Mouse (Mus musculus) heart, postnatal 25 days (tissue): ENCODE data around the gene Ccdc74a. TPM values are rescaled to one million over a fixed set of nuclear protein-coding genes. Genes with fewer than 3 reads are reported as not detected.

Experiments
- DNase-seq: peaks from one replicate; pipeline ENCODE4 v3.0.0; 2022; ENCODE audit warnings: low spot score
- intact Hi-C: fragments of 180-260 bp; cut with DNase I; formaldehyde crosslinking; loops from one replicate; pipeline ENCODE4 v1.15.1; 2025
- total RNA-seq, 2 experiments: library from RNA; stranded (reverse); gene quantifications; 2 replicates each; pipeline ENCODE4 v1.2.3; 2021

Ccdc74a gene
- total RNA-seq, 2 experiments from 2014 or later: 0.36 TPM; not detected in 1

GRCm38 (mm10) chr16:17639951-17640350 lies 6.3 kb upstream of the Ccdc74a start:
- DNase-seq: no peak
- intact Hi-C loops: no loop called here

- intact Hi-C loops: no loop called here
- DNase-seq: no peak
These were observed 5.6 kb upstream of the Ccdc74a start for GRCm38 (mm10) chr16:17640706-17641105.

- intact Hi-C loops: no loop called here
- no peak for DNase-seq
These were observed 5.0 kb upstream of the Ccdc74a start for GRCm38 (mm10) chr16:17641301-17641700.

GRCm38 (mm10) chr16:17642311-17642710 lies 4.0 kb upstream of the Ccdc74a start:
- DNase-seq: no peak
- intact Hi-C loops: no loop called here

GRCm38 (mm10) chr16:17643437-17643990 lies 2.8 kb upstream of the Ccdc74a start:
- intact Hi-C loops: no loop called here

GRCm38 (mm10) chr16:17647156-17647555 lies 886 bp downstream of the Ccdc74a start:
- intact Hi-C loops: loop anchor here (5.0 kb wide), 1 partner anchor 75 kb away; no protein-coding TSS in a partner anchor

More at GRCm38 (mm10) chr16:17643437-17643990, 2.8 kb upstream of the Ccdc74a start:
- no peak for DNase-seq

GRCm38 (mm10) chr16:17647566-17648340 lies 1.5 kb downstream of the Ccdc74a start:
- no peak for DNase-seq
- intact Hi-C loops: loop anchor here (5.0 kb wide), 1 partner anchor 75 kb away; no protein-coding TSS in a partner anchor

More at GRCm38 (mm10) chr16:17647156-17647555, 886 bp downstream of the Ccdc74a start:
- no peak for DNase-seq

GRCm38 (mm10) chr16:17649925-17650605 lies 3.8 kb downstream of the Ccdc74a start:
- intact Hi-C loops: loop anchor here (5.0 kb wide), 1 partner anchor 72 kb away; no protein-coding TSS in a partner anchor
- DNase-seq: no peak

GRCm38 (mm10) chr16:17650711-17651110 lies 4.4 kb downstream of the Ccdc74a start:
- intact Hi-C loops: no loop called here
- no peak for DNase-seq

- intact Hi-C loops: no loop called here
- no peak for DNase-seq
These were observed 6.3 kb downstream of the Ccdc74a start for GRCm38 (mm10) chr16:17652607-17653006.

GRCm38 (mm10) chr16:17653601-17654000 lies 7.3 kb downstream of the Ccdc74a start:
- intact Hi-C loops: no loop called here
- DNase-seq: no peak

GRCm38 (mm10) chr16:17654188-17654795 lies 8.0 kb downstream of the Ccdc74a start:
- intact Hi-C loops: no loop called here
- DNase-seq: no peak

GRCm38 (mm10) chr16:17656212-17656871 lies 10.1 kb downstream of the Ccdc74a start:
- DNase-seq: no peak
- intact Hi-C loops: no loop called here

GRCm38 (mm10) chr16:17665568-17665967 lies 19.3 kb downstream of the Ccdc74a start:
- no peak for DNase-seq
- intact Hi-C loops: no loop called here

GRCm38 (mm10) chr16:17669886-17670285 lies 23.6 kb downstream of the Ccdc74a start:
- intact Hi-C loops: no loop called here
- DNase-seq: no peak

- DNase-seq: no peak
- intact Hi-C loops: no loop called here
These were observed 48.6 kb downstream of the Ccdc74a start for GRCm38 (mm10) chr16:17694860-17695259.
